In genomic region chr11:106612961-106613637, GRCm38 (mm10) we compare ENCODE assay signal across 8 mouse cellular contexts. TPM values are rescaled to one million over a fixed set of nuclear protein-coding genes. Genes with fewer than 3 reads are reported as not detected.
DNase-seq lines count a peak whose midpoint lies in the region; ATAC-seq and TF ChIP-seq lines count a peak whose summit lies in the region.

TSS of gene Tex2 (minus strand) at chr11:106613423.

- ATAC-seq in forebrain, embryonic 11.5 days (replicated peaks; ENCODE audit: low FRiP score), result peak; percentile 97
- ATAC-seq in heart, embryonic 16.5 days (replicated peaks; ENCODE audit: extremely low read depth, insufficient read depth, low FRiP score), result peak; percentile 94
- peak; percentile 95 for ATAC-seq in liver, embryonic 15.5 days (ENCODE audit: insufficient read depth)
- ATAC-seq in neural tube, embryonic 12.5 days (ENCODE audit: low FRiP score, low read depth), result peak; percentile 95

- H3K4me1 ChIP-seq in forebrain, embryonic 11.5 days (replicated peaks; ENCODE audit: control insufficient read depth, insufficient read depth, low read length), result 0 out of 2 replicates have a peak, but pooled peaks cover 4% of the 10 kb centered on the region
- peaks cover 29% of the 10 kb centered on the region for H3K4me1 ChIP-seq in heart, embryonic 16.5 days (ENCODE audit: control insufficient read depth, insufficient read depth, low read length)
- H3K4me1 ChIP-seq in liver, embryonic 15.5 days (replicated peaks), result peaks cover 41% of the 10 kb centered on the region
- peaks cover 14% of the 10 kb centered on the region for H3K4me1 ChIP-seq in neural tube, embryonic 12.5 days
- H3K4me1 ChIP-seq in testis, adult 2 months (ENCODE audit: control insufficient read depth, insufficient read depth, low read length), result peaks cover 15% of the 10 kb centered on the region

- H3K27ac ChIP-seq in forebrain, embryonic 11.5 days (ENCODE audit: low read depth, low read length), result no peak within 1 kb of the TSS
- peak within 1 kb of the TSS; percentile 92 for H3K27ac ChIP-seq in heart, embryonic 16.5 days (ENCODE audit: low read length)
- peak within 1 kb of the TSS; percentile 98 for H3K27ac ChIP-seq in liver, embryonic 15.5 days (replicated peaks)
- peak within 1 kb of the TSS; percentile 2; the same call in 1 of the 2 replicates for H3K27ac ChIP-seq in neural tube, embryonic 12.5 days
- peak within 1 kb of the TSS; percentile 78 for H3K27ac ChIP-seq in testis, adult 2 months (ENCODE audit: control insufficient read depth, insufficient read depth, low read depth, low read length)

- WGBS in forebrain, embryonic 11.5 days, result 1% methylated on average over 32 of the region's 45 CpGs
- WGBS in heart, embryonic 16.5 days, result under 1% methylated on average over 41 of the region's 45 CpGs
- WGBS in liver, embryonic 15.5 days (ENCODE audit: insufficient replicate concordance), result under 1% methylated on average over 45 of the region's 45 CpGs
- WGBS in neural tube, embryonic 12.5 days, result under 1% methylated on average over 45 of the region's 45 CpGs

- no peaks in the 10 kb centered on the region for H3K27me3 ChIP-seq in forebrain, embryonic 11.5 days (ENCODE audit: control insufficient read depth, insufficient read depth, low read length)
- H3K27me3 ChIP-seq in heart, embryonic 16.5 days (ENCODE audit: control insufficient read depth, insufficient read depth, low read length), result no peaks in the 10 kb centered on the region
- no peaks in the 10 kb centered on the region for H3K27me3 ChIP-seq in liver, embryonic 15.5 days
- no peaks in the 10 kb centered on the region for H3K27me3 ChIP-seq in neural tube, embryonic 12.5 days (replicated peaks)
- no peaks in the 10 kb centered on the region for H3K27me3 ChIP-seq in testis, adult 2 months (ENCODE audit: control insufficient read depth, insufficient read depth, low read length)

- peak; percentile 76 to 78 for DNase-seq in CD8-positive naive resting alpha-beta T cell, adult 2 months (ENCODE audit: low read depth in 2 of 2, low spot score in 2 of 2)
- DNase-seq in c-Kit-positive CD71-negative TER-119-negative erythroid progenitor cells, embryonic 14.5 days (ENCODE audit: low read depth), result peak; percentile 86
- DNase-seq in forebrain, embryonic 11.5 days (ENCODE audit: low spot score), result peak; percentile 97
- DNase-seq in kidney, postnatal 36 days, result peak; percentile 99

- TF ChIP-seq CTCF in testis, adult 2 months (IDR thresholded peaks at IDR 0.05; ENCODE audit: control insufficient read depth, insufficient read depth, insufficient replicate concordance, low read depth, low read length), result no peak

- no peak for TF ChIP-seq POLR2A in testis, adult 2 months (IDR thresholded peaks at IDR 0.05; ENCODE audit: control insufficient read depth, low read depth, low read length)

- peak within 1 kb of the TSS; percentile 93 for H3K4me3 ChIP-seq in forebrain, embryonic 11.5 days (ENCODE audit: low read depth, low read length)
- peak within 1 kb of the TSS; percentile 83 for H3K4me3 ChIP-seq in heart, embryonic 16.5 days (ENCODE audit: low read length)
- H3K4me3 ChIP-seq in liver, embryonic 15.5 days (replicated peaks), result peak within 1 kb of the TSS; percentile 95
- H3K4me3 ChIP-seq in neural tube, embryonic 12.5 days, result peak within 1 kb of the TSS; percentile 90
- H3K4me3 ChIP-seq in testis, adult 2 months (ENCODE audit: control insufficient read depth, low read depth, low read length), result peak within 1 kb of the TSS; percentile 92

- H3K9me3 ChIP-seq in forebrain, embryonic 11.5 days (ENCODE audit: control insufficient read depth, low read length), result no peaks in the 10 kb centered on the region
- no peaks in the 10 kb centered on the region for H3K9me3 ChIP-seq in heart, embryonic 16.5 days (replicated peaks; ENCODE audit: control insufficient read depth, low read length)
- H3K9me3 ChIP-seq in liver, embryonic 15.5 days (replicated peaks), result no peaks in the 10 kb centered on the region
- no peaks in the 10 kb centered on the region for H3K9me3 ChIP-seq in neural tube, embryonic 12.5 days

- peak within 1 kb of the TSS; percentile 86 for H3K9ac ChIP-seq in forebrain, embryonic 11.5 days (ENCODE audit: low read length)
- peak within 1 kb of the TSS; percentile 91 for H3K9ac ChIP-seq in heart, embryonic 16.5 days (ENCODE audit: low read length)
- H3K9ac ChIP-seq in liver, embryonic 15.5 days, result peak within 1 kb of the TSS; percentile 98
- H3K9ac ChIP-seq in neural tube, embryonic 12.5 days, result peak within 1 kb of the TSS; percentile 85

- no peaks in the 10 kb centered on the region for H3K36me3 ChIP-seq in forebrain, embryonic 11.5 days (ENCODE audit: control insufficient read depth, insufficient read depth, low read length)
- H3K36me3 ChIP-seq in heart, embryonic 16.5 days (ENCODE audit: control insufficient read depth, insufficient read depth), result no peaks in the 10 kb centered on the region
- H3K36me3 ChIP-seq in liver, embryonic 15.5 days (replicated peaks), result no peaks in the 10 kb centered on the region
- H3K36me3 ChIP-seq in neural tube, embryonic 12.5 days, result no peaks in the 10 kb centered on the region
- no peaks in the 10 kb centered on the region for H3K36me3 ChIP-seq in testis, adult 2 months (ENCODE audit: control insufficient read depth, insufficient read depth, low read length)

- peak within 1 kb of the TSS; percentile 90 for H3K4me2 ChIP-seq in forebrain, embryonic 11.5 days (ENCODE audit: low read depth, low read length, severe bottlenecking)
- H3K4me2 ChIP-seq in heart, embryonic 16.5 days (ENCODE audit: low read depth, low read length), result peak within 1 kb of the TSS; percentile 83
- H3K4me2 ChIP-seq in liver, embryonic 15.5 days, result peak within 1 kb of the TSS; percentile 91
- H3K4me2 ChIP-seq in neural tube, embryonic 12.5 days (replicated peaks), result peak within 1 kb of the TSS; percentile 93

RNA-seq across cellular contexts. Expression of gene Tex2, which starts in this region (rescaled TPM):
- 8.3 and 8.8 TPM in 2 replicates for polyA plus RNA-seq in forebrain, embryonic 11.5 days (2014; fragmentation: Nextera tagmentation; extraction: Ambion mirVana)
- polyA plus RNA-seq in heart, embryonic 16.5 days (2015; fragmentation: Nextera tagmentation; extraction: Ambion mirVana), result 14.2 and 15.0 TPM in 2 replicates
- polyA plus RNA-seq in liver, embryonic 15.5 days (2015; fragmentation: Nextera tagmentation; extraction: Ambion mirVana), result 9.2 and 10.2 TPM in 2 replicates
- polyA plus RNA-seq in neural tube, embryonic 12.5 days (2016; fragmentation: Nextera tagmentation; extraction: Ambion mirVana), result 16.3 TPM in 2 replicates
- polyA plus RNA-seq in testis, adult 2 months (2012; rRNA removed), result 234 and 256 TPM in 2 replicates

Comparison
In these comparisons a context has a peak if more than half of its experiments do, and no peak if none do; other contexts are left out.
1. RNA of gene Tex2 (polyA plus RNA-seq): 234 to 256 TPM in testis, adult 2 months; 16.3 TPM in neural tube, embryonic 12.5 days, 14.2 to 15.0 TPM in heart, embryonic 16.5 days, 9.2 to 10.2 TPM in liver, embryonic 15.5 days and 8.3 to 8.8 TPM in forebrain, embryonic 11.5 days; every median in the first group is over 10 times any median in the second.
2. Peak in every context shown above with its lines, with median percentiles within 50 percentile points of each other: DNase-seq, ATAC-seq, H3K4me2 ChIP-seq, H3K4me3 ChIP-seq and H3K9ac ChIP-seq.